13 mouse cellular contexts compared by ENCODE assay signal in genomic region chr3:16941146-16941545, GRCm38 (mm10).
DNase-seq lines count a peak whose midpoint lies in the region; ATAC-seq and TF ChIP-seq lines count a peak whose summit lies in the region.
"Had no signal": no experiment of that assay in that cellular context is flagged by ENCODE, and none has a peak within 500 bp of the region (broad histone marks: within the 10 kb centered on the region; RNA-seq: fewer than 3 reads in every experiment).

No protein-coding gene starts in this region.

- no peak for DNase-seq in forebrain, embryonic 11.5 days (ENCODE audit: low spot score)
- DNase-seq in forebrain, postnatal 0 days: peak; percentile 45
- DNase-seq in retina, embryonic 14.5 days (ENCODE audit: low spot score): no peak
- no peak for DNase-seq in right cerebral cortex, postnatal 14 days
- no peak for DNase-seq in liver, embryonic 11.5 days (ENCODE audit: low spot score)
- DNase-seq: adrenal gland, postnatal 10 days; cerebellum, postnatal 10 days; kidney, adult 2 months; thymus, adult 18-20 months had no signal

- WGBS in forebrain, embryonic 12.5 days: 2% methylated on average over 4 of the region's 4 CpGs
- WGBS in forebrain, embryonic 11.5 days: 2% methylated on average over 4 of the region's 4 CpGs
- 6% methylated on average over 4 of the region's 4 CpGs for WGBS in forebrain, postnatal 0 days
- WGBS in midbrain, embryonic 15.5 days: under 1% methylated on average over 4 of the region's 4 CpGs
- 16% methylated on average over 4 of the region's 4 CpGs for WGBS in liver, embryonic 11.5 days

- H3K4me2 ChIP-seq in forebrain, embryonic 12.5 days: peak overlapping the region; percentile 21; the same call in 1 of the 2 replicates
- H3K4me2 ChIP-seq in forebrain, embryonic 11.5 days (ENCODE audit: low read depth, low read length, severe bottlenecking): no peak overlapping the region
- peak overlapping the region; percentile 40 for H3K4me2 ChIP-seq in forebrain, postnatal 0 days (ENCODE audit: low read depth)
- peak overlapping the region; percentile 34 for H3K4me2 ChIP-seq in midbrain, embryonic 15.5 days
- no peak overlapping the region for H3K4me2 ChIP-seq in liver, embryonic 11.5 days

- peaks cover 24% of the 10 kb centered on the region for H3K4me1 ChIP-seq in forebrain, embryonic 12.5 days
- H3K4me1 ChIP-seq in forebrain, embryonic 11.5 days (replicated peaks; ENCODE audit: control insufficient read depth, insufficient read depth, low read length): no peaks in the 10 kb centered on the region
- H3K4me1 ChIP-seq in E14TG2a.4 (replicated peaks; ENCODE audit: low read depth, low read length): peaks cover 27% of the 10 kb centered on the region
- no peaks in the 10 kb centered on the region for H3K4me1 ChIP-seq in forebrain, postnatal 0 days (ENCODE audit: insufficient read depth)
- H3K4me1 ChIP-seq in midbrain, embryonic 15.5 days: peaks cover 22% of the 10 kb centered on the region
- H3K4me1 ChIP-seq in liver, embryonic 11.5 days (replicated peaks; ENCODE audit: control insufficient read depth, insufficient read depth, low read length): no peaks in the 10 kb centered on the region

- no peaks in the 10 kb centered on the region for H3K9me3 ChIP-seq in forebrain, embryonic 12.5 days
- H3K9me3 ChIP-seq in forebrain, embryonic 11.5 days (ENCODE audit: control insufficient read depth, low read length): no peaks in the 10 kb centered on the region
- H3K9me3 ChIP-seq in E14TG2a.4 (ENCODE audit: low read length): no peaks in the 10 kb centered on the region
- no peaks in the 10 kb centered on the region for H3K9me3 ChIP-seq in forebrain, postnatal 0 days (ENCODE audit: low read length)
- no peaks in the 10 kb centered on the region for H3K9me3 ChIP-seq in midbrain, embryonic 15.5 days
- H3K9me3 ChIP-seq in liver, embryonic 11.5 days (ENCODE audit: control insufficient read depth, low read length): no peaks in the 10 kb centered on the region

- H3K9ac ChIP-seq in forebrain, embryonic 12.5 days: no peak overlapping the region
- H3K9ac ChIP-seq in forebrain, embryonic 11.5 days (ENCODE audit: low read length): no peak overlapping the region
- peak overlapping the region; percentile 32; the same call in 1 of the 2 replicates for H3K9ac ChIP-seq in forebrain, postnatal 0 days
- peak overlapping the region; percentile 11; the same call in 1 of the 2 replicates for H3K9ac ChIP-seq in midbrain, embryonic 15.5 days
- no peak overlapping the region for H3K9ac ChIP-seq in liver, embryonic 11.5 days (ENCODE audit: low read depth, low read length)

- H3K36me3 ChIP-seq in forebrain, embryonic 12.5 days (replicated peaks): no peaks in the 10 kb centered on the region
- no peaks in the 10 kb centered on the region for H3K36me3 ChIP-seq in forebrain, embryonic 11.5 days (ENCODE audit: control insufficient read depth, insufficient read depth, low read length)
- no peaks in the 10 kb centered on the region for H3K36me3 ChIP-seq in E14TG2a.4 (ENCODE audit: insufficient read depth, low read length)
- H3K36me3 ChIP-seq in forebrain, postnatal 0 days (ENCODE audit: insufficient read depth): no peaks in the 10 kb centered on the region
- no peaks in the 10 kb centered on the region for H3K36me3 ChIP-seq in midbrain, embryonic 15.5 days (replicated peaks)
- no peaks in the 10 kb centered on the region for H3K36me3 ChIP-seq in liver, embryonic 11.5 days (ENCODE audit: control insufficient read depth, insufficient read depth, low read length)

- peak overlapping the region; percentile 66; the same call in 1 of the 2 replicates for H3K27ac ChIP-seq in forebrain, embryonic 12.5 days
- no peak overlapping the region for H3K27ac ChIP-seq in forebrain, embryonic 11.5 days (ENCODE audit: low read depth, low read length)
- H3K27ac ChIP-seq in forebrain, postnatal 0 days (ENCODE audit: low read depth, low read length): peak overlapping the region; percentile 86
- H3K27ac ChIP-seq in midbrain, embryonic 15.5 days: peak overlapping the region; percentile 89
- H3K27ac ChIP-seq in liver, embryonic 11.5 days (ENCODE audit: low read depth, low read length): no peak overlapping the region

- no peak overlapping the region for H3K4me3 ChIP-seq in forebrain, embryonic 12.5 days (replicated peaks)
- no peak overlapping the region for H3K4me3 ChIP-seq in forebrain, embryonic 11.5 days (ENCODE audit: low read depth, low read length)
- H3K4me3 ChIP-seq in E14TG2a.4 (replicated peaks; ENCODE audit: low read length): peak overlapping the region; percentile 20; the same call in 1 of the 2 replicates
- H3K4me3 ChIP-seq in forebrain, postnatal 0 days (ENCODE audit: low read depth, low read length): peak overlapping the region; percentile 8; the same call in 1 of the 2 replicates
- peak overlapping the region; percentile 12; the same call in 1 of the 2 replicates for H3K4me3 ChIP-seq in midbrain, embryonic 15.5 days
- H3K4me3 ChIP-seq in liver, embryonic 11.5 days (ENCODE audit: low read depth, low read length): no peak overlapping the region

- no peak for ATAC-seq in forebrain, embryonic 12.5 days (ENCODE audit: low FRiP score)
- ATAC-seq in forebrain, embryonic 11.5 days (replicated peaks; ENCODE audit: low FRiP score): no peak
- peak; percentile 17 for ATAC-seq in forebrain, postnatal 0 days
- ATAC-seq in midbrain, embryonic 15.5 days (replicated peaks): peak; percentile 59
- ATAC-seq in liver, embryonic 11.5 days (replicated peaks; ENCODE audit: low FRiP score): no peak

- TF ChIP-seq CTCF in E14TG2a.4 (conservative IDR thresholded peaks at IDR 0.05; ENCODE audit: low read length): no peak
- no peak for TF ChIP-seq CTCF in forebrain, postnatal 0 days (IDR thresholded peaks at IDR 0.05; ENCODE audit: low read depth)

- H3K27me3 ChIP-seq in forebrain, embryonic 12.5 days: no peaks in the 10 kb centered on the region
- H3K27me3 ChIP-seq in forebrain, embryonic 11.5 days (ENCODE audit: control insufficient read depth, insufficient read depth, low read length): no peaks in the 10 kb centered on the region
- H3K27me3 ChIP-seq in E14TG2a.4 (ENCODE audit: insufficient read depth, low read length): no peaks in the 10 kb centered on the region
- no peaks in the 10 kb centered on the region for H3K27me3 ChIP-seq in forebrain, postnatal 0 days (ENCODE audit: insufficient read depth, low read length)
- H3K27me3 ChIP-seq in midbrain, embryonic 15.5 days (replicated peaks): no peaks in the 10 kb centered on the region
- no peaks in the 10 kb centered on the region for H3K27me3 ChIP-seq in liver, embryonic 11.5 days (replicated peaks; ENCODE audit: control insufficient read depth, insufficient read depth, low read length)
- H3K27me3 ChIP-seq: CH12.LX had no signal

Comparison
In these comparisons a context has a peak if more than half of its experiments do, and no peak if none do; other contexts are left out.
1. ATAC-seq: peak in forebrain, postnatal 0 days (single experiment) and midbrain, embryonic 15.5 days (single experiment); none in forebrain, embryonic 12.5 days (single experiment), forebrain, embryonic 11.5 days (single experiment) and liver, embryonic 11.5 days (single experiment).
2. H3K27ac ChIP-seq: peak in forebrain, embryonic 12.5 days (single experiment), forebrain, postnatal 0 days (single experiment) and midbrain, embryonic 15.5 days (single experiment); none in forebrain, embryonic 11.5 days (single experiment) and liver, embryonic 11.5 days (single experiment).
3. H3K4me2 ChIP-seq: peak in forebrain, embryonic 12.5 days (single experiment), forebrain, postnatal 0 days (single experiment) and midbrain, embryonic 15.5 days (single experiment); none in forebrain, embryonic 11.5 days (single experiment) and liver, embryonic 11.5 days (single experiment).
4. H3K4me3 ChIP-seq: peak in E14TG2a.4 (single experiment), forebrain, postnatal 0 days (single experiment) and midbrain, embryonic 15.5 days (single experiment); none in forebrain, embryonic 12.5 days (single experiment), forebrain, embryonic 11.5 days (single experiment) and liver, embryonic 11.5 days (single experiment).
5. H3K9ac ChIP-seq: peak in forebrain, postnatal 0 days (single experiment) and midbrain, embryonic 15.5 days (single experiment); none in forebrain, embryonic 12.5 days (single experiment), forebrain, embryonic 11.5 days (single experiment) and liver, embryonic 11.5 days (single experiment).